Mouse (Mus musculus) 3T3-L1 (cell line): ENCODE results near the gene Foxj3.
"Not testable (repeated sequence)": the region's sequence is repeated elsewhere in the genome, so short reads cannot be mapped to it uniquely, and the experiment has no call there.

ENCODE experiments used
- DNase-seq: peaks from one replicate; pipeline ENCODE4 v3.0.0-alpha.2; 2015; ENCODE audit warnings: low read depth, low spot score

Gene Foxj3

DNA sequence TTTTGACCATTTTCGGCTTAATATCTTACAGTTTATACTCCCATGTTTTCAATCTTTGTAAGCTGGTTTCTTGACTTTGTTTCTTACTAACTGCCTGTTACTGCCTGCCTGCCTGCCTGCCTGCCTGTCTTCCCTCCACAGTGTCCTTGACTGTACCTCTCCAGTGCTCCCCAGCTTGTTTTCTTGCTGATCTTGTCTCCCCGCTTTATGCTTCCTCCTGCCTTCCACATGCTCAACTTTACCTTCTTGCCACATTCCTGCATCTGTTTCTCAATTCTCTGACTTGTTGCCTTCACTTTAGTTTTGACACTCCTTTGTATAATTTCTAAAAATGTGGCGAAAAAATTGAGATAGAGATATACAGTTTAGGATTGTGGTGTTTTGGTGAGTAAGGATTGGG lies 35.9 kb downstream of the Foxj3 start:
- no peak for DNase-seq

DNA sequence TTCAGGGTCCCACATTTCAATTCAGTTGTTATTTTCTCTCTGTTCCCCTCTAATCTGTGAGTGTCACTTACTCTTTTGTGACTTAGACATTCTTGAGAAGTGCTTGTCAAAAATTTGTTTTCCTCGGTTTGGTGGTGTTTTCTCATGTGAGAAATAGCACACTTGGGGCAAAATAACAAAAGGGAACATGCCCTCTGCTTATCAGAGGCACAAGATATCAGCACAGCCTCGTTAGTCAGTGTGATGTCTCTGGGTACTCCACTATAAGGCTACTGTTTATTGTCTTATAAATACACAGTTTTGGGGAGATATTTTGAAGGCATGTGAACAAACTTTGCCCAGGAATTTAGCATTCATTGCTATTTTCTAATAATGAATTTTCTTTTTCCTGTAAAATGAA lies 37.7 kb downstream of the Foxj3 start:
- no peak for DNase-seq

DNA sequence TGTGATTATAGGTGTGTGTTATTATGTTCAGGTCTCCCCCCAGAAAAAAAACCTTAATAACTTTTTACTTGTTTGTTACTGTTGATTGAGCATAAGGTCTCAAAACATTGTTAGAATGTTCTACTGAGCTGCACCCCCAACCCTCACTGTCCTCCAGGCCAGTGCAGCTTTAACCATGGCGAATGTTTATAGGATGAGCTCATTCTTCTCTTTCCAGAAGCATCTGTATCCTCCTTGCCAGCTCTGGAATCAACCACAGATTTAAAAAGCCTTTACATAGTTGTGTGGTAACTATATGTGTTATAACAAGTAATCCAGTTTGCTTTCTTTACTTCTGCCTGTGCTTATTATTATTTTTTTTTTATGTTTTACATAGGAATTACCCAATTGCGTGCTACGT lies 38.7 kb downstream of the Foxj3 start:
- peak; percentile 24 for DNase-seq

GRCm38 (mm10) chr4:119588037-119588436 lies 51.2 kb downstream of the Foxj3 start:
- DNase-seq = no peak

DNA sequence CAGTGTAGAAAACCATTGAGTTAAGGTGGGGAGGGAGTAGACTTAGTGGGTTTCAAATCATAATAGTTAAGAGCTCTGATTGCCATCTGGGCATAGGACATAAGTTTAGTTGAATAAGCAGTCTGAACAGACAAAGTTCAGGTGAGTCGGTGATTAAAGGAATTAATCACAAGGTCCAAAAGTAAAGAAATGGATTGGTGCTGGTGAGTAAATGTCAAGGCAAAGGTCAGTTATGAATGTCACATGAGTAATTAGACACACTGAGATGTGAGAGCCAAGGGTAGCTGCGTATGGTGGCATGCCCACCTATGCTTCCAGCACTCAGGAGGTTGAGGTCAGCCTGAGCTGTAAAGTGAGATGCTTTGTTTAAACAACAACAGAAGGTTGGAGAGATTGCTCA lies 52.6 kb downstream of the Foxj3 start:
- DNase-seq = no peak

- no peak for DNase-seq
These were observed 53.2 kb downstream of the Foxj3 start for GRCm38 (mm10) chr4:119590027-119590426.

GRCm38 (mm10) chr4:119592479-119592878 lies 55.7 kb downstream of the Foxj3 start:
- DNase-seq = no peak

- DNase-seq = no peak
These were observed 57.5 kb downstream of the Foxj3 start for GRCm38 (mm10) chr4:119594331-119594730.

GRCm38 (mm10) chr4:119599605-119600004 lies 62.8 kb downstream of the Foxj3 start:
- DNase-seq = no peak

DNA sequence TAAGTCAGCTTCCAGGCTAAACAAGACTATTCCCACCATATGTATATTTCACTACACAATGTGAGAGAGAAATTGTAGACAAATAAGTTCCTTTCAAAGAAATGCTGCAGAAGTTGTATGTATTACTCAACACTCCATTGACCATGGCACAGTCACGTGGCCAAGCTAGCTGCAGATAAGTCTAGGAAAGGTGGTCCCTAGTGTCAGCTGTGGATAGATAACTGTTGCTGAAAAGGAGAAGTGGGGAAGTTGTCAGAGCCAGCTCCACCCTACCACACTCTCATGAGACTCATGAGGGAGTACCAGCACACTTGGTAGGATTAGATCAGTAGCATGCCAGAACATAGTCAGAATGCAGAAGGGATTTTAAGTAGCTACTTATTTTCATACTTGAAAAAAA lies 72.7 kb downstream of the Foxj3 start:
- DNase-seq = no peak

- DNase-seq = peak; percentile 35
These were observed 77.3 kb downstream of the Foxj3 start for GRCm38 (mm10) chr4:119614078-119614477.

DNA sequence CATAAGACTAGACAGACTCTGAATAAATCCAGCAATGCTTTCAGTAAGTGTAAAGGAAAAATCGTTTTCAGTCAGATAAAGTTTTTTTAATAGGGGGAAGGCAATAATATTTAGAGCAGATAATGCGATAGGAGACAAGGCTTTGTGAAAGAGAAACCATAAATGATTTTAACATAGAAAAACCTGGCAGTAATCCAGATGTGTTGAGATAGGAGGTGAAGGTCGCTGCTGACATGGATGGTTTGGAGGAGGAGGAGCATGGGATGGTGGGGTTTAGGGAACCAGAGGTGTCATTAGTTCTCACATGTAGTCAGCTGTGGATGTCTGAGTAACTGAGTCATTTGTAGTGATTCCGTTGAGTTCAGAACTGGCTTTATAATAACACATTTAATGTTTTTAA lies 77.9 kb downstream of the Foxj3 start:
- DNase-seq = no peak

GRCm38 (mm10) chr4:119626081-119626645 lies 89.4 kb downstream of the Foxj3 start:
- no peak for DNase-seq

GRCm38 (mm10) chr4:119626876-119627275 lies 90.1 kb downstream of the Foxj3 start:
- DNase-seq = no peak

DNA sequence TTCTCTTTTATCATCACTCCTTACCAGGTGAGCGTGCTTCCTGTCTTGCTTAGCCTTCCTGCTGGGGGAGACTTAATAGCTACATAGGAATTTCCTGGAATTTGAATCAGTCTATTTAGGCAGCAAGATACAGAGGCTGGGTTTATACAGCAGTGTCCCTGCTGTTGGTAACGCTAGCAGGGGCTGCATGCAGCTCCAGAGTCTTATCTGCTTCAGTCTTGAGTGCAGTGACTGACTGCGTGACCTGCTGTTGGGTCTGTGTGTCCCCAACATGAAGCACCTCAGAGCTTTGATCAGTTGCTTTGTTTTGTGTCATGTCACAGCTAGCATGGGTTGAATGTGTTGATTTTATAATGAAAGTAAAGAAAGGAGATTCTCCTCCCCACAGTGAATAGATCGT lies 90.5 kb downstream of the Foxj3 start:
- no peak for DNase-seq

GRCm38 (mm10) chr4:119628363-119628762 lies 91.6 kb downstream of the Foxj3 start:
- DNase-seq = not testable (repeated sequence)

DNA sequence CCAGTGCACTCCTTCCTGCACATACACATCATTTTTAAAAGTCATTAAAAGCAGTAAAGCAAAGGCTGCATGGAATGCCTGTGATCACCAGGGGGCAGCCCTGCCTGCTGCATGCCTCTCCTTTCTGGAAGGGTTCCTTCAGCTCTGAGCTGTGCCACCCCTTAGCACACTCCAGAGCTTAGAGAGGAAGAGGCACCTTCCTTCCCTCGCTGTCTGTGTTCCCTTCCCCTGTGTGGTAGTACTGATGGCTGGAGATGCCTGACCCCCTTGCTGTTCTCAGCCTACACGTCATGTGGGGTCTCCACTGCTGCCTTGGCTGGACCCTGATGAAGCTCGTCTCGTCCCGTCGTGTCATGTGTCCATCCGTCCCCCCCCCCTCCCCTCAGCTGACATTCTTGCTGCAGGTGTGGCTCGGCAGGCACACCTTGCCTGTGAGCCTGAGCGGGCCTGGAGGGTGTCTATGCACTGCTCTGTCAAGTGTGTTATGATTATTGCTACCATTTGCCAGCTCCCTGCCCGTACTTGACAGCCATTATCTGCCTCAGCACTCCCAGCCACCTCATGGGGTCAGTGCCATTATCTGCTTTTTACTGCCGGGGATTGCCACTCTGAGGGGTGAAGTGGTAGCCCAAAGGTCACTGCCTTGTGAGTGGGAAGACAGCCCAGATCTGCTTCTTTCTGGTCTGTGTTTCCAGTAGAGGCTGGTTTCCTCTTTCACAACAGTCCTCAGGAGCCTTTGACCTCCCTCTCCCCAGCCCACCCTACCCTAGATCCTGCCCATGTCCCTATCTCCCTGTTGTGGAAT lies 94.5 kb downstream of the Foxj3 start:
- DNase-seq = peak; percentile 63

- DNase-seq = no peak
These were observed 95.9 kb downstream of the Foxj3 start for GRCm38 (mm10) chr4:119632721-119633120.

- no peak for DNase-seq
These were observed 96.5 kb downstream of the Foxj3 start for GRCm38 (mm10) chr4:119633342-119633741.

DNA sequence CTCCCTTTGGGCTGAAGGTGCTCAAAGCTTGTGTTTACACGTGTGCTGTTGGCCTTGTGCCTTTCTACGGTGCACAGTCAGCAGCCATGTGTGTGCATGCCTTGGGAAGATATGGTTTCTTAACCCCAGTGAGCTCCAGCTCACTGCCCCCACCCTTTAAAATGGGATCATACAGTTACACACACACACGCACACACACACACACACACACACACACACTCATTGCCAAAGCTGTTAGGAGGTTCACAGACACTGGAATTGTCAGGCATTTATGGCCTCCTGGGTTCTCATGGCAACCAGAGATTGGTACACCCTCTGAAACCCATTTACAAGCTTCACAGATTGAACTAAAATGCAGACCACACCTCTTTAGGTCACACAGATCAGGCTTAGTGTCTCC lies 97.1 kb downstream of the Foxj3 start:
- DNase-seq = no peak

- no peak for DNase-seq
These were observed 98.3 kb downstream of the Foxj3 start for GRCm38 (mm10) chr4:119634908-119635660.

DNA sequence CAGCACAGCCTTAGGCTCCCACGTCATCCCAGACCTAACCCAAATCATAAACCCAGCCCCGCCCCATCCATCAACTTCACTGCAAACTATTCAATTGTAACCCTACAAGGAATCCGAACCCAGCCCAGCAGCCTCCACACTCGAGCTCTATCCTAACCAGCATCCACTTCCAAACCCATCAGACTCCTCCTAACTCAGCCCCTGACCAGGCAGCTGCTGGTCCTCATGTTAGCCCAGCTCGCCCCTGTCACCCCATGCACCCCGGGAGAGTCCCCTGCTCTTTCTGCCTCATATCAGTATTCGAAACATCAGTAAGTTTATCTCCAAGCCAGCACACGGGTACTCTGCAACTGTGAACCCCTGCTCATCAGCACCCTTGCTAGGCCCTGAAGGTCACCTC lies 98.9 kb downstream of the Foxj3 start:
- DNase-seq = no peak

DNA sequence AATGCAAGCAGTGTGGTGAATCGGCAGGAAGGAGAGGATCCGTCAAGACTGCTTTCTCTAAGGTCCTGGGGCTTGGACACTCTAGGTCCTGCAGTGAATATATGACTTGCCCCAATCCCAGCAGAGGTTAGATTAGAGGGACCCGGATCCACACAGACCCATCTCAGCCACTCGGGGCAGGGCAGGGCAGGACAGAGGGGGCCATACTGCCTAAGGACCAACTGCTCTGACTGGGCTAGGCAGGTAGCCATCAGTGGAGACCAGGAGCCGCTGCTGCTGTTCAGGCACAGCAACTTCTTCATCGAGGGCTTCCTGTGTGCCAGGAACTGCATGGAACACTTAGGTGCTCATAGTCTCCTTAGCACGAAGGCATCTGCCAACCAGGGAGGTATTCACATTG lies 99.9 kb downstream of the Foxj3 start:
- DNase-seq = no peak
